Mouse (Mus musculus): Measurements from ENCODE around the gene Trip6. TPM values are rescaled to one million over a fixed set of nuclear protein-coding genes. Genes with fewer than 3 reads are reported as not detected.
"Not testable (repeated sequence)": the region's sequence is repeated elsewhere in the genome, so short reads cannot be mapped to it uniquely, and the experiment has no call there.

Gene Trip6
- total RNA-seq, 4 experiments from 2014 or later: 6.1 to 8.0 (median 6.7) TPM

DNA sequence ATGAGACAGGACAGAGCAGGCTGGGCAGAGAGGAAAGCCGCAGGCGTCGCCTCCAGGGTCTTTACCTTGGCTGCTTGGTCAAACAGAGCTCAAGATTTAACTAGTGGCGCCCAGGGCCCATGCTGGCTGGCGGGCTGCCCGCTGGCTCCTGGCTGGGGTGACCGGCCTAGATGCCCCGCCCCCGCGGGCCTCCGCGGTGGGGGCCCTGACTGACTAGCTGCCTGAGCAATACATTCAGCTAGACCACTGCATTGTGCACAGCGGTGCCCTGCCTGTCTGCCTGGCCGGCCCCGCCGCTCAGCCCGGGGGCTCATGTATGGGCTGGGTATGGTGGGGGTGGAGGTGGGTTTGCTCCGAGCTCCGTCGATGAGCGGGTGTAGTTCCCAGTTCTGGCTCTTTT lies 13.0 kb downstream of the Trip6 start:
- no peak for DNase-seq (ENCODE audit: low spot score in 2 of 2)

DNA sequence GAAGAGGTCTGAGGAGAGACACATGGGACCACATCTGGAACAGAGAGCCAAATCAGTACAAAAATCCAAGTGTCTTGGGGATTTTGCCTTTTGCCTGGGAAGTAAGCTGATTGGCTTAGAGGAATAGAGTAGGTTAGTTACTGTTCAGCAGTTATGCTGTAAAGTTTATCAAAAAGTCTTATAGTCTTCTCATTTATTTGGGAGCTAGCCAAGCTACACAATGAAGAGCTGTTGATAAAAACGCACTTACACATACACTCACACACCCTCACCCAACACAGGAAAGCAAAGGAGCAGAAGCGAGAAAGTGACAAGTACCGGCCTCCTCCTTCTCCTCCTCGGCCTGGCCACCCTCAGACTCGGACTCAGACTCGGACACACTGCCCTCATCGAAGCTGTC lies 15.0 kb downstream of the Trip6 start:
- no peak for DNase-seq (ENCODE audit: low spot score in 2 of 2)

DNA sequence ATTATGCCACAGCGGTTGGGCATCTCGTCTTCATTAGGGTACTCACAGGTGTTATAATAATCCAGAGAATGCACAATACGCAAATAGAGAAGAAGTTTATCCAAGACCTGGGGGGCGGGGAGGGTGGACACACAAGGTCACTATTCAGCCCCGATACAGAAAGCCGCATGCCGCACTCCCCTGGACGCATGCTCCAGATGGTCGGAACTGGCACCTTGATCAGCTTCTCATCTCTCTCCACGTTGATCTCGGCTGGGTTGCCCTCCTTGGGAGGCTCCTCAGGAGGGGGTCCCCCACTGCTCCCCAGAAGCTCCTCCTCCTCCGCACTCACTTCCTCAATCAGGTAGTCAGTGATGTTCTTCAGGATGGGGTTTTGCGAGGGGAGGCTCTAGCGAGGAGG lies 17.1 kb downstream of the Trip6 start:
- DNase-seq (ENCODE audit: low spot score in 2 of 2): no peak

DNA sequence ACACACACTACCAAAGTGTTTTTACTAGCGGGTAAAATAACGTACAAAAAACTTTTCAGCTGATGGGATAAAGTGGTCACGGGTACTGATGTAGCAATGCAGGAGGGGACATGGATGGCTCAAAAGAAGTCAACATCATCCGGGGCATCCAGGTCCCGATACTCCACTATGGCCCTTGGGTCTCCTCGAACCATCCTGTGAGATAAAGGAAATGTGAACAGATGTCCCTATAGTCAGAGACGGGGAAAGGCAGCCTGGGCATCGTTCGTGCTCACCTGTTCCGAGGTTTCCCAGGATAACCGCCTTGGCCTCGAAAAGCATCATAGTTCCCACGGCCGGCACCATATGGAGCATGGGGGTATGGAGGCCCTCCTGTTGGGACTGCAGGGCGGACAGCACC lies 18.5 kb downstream of the Trip6 start:
- DNase-seq (ENCODE audit: low spot score in 2 of 2): no peak

DNA sequence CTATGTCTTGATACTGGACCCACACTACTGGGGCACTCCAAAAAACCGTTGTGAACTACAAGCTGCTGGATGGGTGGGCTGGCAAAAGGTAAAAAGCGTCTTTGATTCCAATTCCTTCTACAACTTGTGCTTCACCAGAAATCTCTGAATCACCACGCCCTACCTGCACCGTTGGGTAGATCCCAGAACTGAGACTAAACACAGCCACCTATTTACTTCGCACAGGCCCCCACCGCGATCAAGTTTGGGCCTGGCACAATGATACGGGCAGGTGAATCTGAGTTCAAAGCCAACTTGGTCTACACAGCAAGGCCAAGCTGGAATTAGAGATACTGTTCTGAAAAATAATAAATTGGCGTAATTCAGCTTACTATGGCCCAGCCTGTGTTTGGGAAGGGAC lies 18.9 kb downstream of the Trip6 start:
- DNase-seq (ENCODE audit: low spot score in 2 of 2): no peak

DNA sequence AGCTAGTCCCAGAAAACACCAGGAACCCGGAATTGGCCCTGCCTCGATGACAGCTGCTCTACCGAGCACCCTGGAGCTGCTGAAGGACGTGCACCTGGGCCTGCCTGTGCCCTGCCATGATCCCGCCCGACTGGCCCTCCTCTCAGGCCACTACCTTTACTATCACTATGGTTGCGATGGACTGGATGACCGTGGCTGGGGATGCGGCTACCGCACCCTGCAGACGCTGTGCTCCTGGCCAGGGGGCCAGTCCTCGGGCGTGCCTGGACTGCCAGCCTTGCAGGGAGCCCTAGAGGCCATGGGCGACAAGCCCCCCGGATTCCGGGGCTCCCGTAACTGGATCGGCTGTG lies 19.5 kb downstream of the Trip6 start:
- no peak for DNase-seq (ENCODE audit: low spot score in 2 of 2)

DNA sequence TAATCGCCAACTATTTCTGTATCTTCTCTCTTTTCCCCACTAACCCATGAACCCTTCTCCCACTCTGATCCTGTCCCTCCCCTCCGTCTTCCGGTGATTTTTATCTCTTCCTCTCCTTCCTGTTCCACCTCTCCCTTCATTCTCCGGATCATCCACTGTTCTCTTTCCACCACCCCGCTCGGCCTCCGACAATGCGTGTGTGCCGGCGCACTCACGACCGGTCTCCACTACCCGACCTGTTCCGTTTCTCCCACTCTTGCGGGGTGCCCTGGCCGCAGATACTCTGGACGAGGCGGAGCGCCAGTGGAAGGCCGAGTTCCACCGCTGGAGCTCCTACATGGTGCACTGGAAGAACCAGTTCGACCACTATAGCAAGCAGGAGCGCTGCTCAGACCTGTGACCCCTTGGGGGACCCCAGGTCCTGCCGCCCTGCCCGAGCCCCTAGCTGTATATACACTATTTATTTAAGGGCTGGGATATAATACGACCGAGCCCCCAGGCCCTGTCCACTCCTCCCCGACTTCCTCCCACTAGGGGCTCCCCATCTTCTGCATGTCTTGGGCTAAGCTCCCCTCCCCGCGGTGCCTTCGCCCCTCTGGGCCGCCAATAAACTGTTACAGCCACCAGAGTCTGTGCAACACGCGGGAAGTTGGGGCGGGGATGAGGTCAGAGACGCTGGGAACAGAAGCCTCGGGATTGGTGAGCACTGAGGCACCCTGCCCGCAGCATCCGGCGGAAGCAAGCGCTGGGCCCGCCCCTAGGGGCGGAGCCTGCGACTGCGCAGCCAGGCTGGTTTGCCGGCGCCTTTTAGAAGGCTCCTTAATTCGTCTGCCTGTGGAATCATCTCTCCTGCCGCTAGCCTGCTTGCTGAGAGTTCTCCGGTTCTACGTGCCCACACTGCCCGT lies 20.1 kb downstream of the Trip6 start, which contains the start of gene Ufsp1:
Gene Ufsp1 (plus strand): TSS at position 791 of the 905 bp plus-strand sequence.
- peak; percentile 95 for DNase-seq (ENCODE audit: low spot score in 2 of 2)

DNA sequence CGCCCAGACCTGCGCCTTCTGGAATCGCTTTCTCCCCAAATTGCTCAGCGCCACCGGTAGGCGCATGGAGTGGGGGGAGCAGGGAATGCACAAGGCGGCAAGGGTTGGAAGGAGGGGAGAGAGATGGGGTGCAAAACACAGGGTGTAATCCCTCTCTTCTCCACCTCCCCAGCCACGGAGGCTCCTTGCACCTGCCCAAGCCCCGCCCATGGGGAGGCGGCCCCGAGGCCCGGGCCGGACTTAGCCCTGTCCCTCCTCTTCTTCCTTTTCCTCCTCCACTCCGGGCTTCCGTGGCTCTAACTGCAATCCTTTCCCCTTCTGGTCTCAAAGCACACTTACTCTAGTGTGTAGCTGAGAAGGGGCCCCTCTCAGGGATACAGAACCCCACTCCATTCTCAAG lies 20.9 kb downstream of the Trip6 start:
- peak; percentile 62 to 69 for DNase-seq (ENCODE audit: low spot score in 2 of 2)

DNA sequence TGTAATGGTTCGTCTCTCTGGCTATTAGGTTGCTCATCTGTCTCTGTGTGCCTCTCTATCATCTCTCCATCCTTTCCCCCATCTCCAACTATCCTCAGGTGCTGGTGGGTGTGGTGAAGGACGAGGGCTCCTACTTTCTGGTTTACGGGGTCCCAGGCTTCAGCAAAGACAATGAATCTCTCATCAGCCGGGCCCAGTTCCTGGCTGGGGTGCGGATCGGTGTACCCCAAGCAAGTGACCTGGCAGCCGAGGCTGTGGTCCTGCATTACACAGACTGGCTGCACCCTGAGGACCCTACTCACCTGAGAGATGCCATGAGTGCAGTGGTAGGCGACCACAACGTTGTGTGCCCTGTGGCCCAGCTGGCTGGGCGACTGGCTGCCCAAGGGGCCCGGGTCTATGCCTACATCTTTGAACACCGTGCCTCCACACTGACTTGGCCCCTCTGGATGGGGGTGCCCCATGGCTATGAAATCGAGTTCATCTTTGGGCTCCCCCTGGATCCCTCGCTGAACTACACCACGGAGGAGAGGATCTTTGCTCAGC lies 22.8 kb downstream of the Trip6 start:
- DNase-seq (ENCODE audit: low spot score in 2 of 2): no peak

DNA sequence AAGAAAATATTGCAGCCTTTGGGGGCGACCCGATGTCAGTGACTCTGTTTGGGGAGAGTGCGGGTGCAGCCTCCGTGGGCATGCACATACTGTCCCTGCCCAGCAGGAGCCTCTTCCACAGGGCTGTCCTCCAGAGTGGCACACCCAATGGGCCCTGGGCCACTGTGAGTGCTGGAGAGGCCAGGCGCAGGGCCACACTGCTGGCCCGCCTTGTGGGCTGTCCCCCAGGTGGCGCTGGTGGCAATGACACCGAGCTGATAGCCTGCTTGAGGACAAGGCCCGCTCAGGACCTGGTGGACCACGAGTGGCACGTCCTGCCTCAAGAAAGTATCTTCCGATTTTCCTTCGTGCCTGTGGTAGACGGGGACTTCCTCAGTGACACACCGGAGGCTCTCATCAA lies 23.5 kb downstream of the Trip6 start:
- peak in 1 of 2 experiments; percentile 51 for DNase-seq (ENCODE audit: low spot score in 2 of 2)

DNA sequence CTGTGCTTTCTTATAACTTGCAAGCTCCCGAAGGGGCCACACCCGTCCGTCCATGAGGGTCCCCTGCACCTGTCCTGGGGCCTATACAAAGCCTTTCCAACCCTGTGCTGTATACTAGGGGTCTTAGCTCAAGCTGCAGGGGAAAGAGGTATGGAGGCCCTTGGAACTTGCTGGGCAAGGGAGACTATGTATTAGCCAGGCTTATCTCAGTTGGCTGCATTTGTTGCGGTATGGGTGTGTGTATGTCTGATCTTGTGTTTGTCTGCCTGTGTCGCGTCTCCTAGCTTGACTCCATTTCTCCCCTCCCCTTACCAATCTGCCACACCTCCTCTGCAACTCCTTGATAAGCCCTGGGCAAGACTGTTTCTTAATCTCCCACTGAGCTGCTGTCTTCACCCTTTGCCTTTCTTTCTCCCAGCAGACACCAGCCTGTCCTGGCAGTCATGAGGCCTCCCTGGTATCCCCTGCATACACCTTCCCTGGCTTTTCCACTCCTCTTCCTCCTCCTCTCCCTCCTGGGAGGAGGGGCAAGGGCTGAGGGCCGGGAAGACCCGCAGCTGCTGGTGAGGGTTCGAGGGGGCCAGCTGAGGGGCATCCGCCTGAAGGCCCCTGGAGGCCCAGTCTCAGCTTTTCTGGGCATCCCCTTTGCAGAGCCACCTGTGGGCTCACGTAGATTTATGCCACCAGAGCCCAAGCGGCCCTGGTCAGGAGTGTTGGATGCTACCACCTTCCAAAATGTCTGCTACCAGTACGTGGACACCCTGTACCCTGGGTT lies 24.4 kb downstream of the Trip6 start:
- no peak for DNase-seq (ENCODE audit: low spot score in 2 of 2)

DNA sequence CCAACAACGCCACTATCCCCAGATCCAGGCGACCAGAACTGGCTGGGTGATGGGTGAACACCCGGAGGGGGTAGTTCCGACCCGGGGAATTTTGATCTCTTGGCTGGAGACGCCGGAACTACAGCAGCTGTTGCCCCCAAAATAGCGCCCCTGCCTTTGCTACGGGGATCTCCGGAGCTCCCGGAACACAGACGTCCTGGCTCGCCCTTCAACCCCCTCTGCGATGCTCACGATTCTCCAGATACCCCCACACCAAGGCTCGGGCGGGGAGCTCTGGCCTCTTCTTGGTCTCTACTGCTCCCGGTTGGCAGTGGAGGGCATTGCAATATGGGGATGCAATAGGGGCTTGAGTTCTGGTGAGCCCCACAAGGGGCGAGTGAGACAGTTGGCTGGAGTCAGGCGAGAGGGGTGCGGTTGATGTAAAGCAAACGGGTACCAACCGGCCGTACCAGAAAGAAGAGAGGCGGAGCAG lies 25.2 kb downstream of the Trip6 start:
- DNase-seq (ENCODE audit: low spot score in 2 of 2): peak in 1 of 2 experiments; percentile 50

DNA sequence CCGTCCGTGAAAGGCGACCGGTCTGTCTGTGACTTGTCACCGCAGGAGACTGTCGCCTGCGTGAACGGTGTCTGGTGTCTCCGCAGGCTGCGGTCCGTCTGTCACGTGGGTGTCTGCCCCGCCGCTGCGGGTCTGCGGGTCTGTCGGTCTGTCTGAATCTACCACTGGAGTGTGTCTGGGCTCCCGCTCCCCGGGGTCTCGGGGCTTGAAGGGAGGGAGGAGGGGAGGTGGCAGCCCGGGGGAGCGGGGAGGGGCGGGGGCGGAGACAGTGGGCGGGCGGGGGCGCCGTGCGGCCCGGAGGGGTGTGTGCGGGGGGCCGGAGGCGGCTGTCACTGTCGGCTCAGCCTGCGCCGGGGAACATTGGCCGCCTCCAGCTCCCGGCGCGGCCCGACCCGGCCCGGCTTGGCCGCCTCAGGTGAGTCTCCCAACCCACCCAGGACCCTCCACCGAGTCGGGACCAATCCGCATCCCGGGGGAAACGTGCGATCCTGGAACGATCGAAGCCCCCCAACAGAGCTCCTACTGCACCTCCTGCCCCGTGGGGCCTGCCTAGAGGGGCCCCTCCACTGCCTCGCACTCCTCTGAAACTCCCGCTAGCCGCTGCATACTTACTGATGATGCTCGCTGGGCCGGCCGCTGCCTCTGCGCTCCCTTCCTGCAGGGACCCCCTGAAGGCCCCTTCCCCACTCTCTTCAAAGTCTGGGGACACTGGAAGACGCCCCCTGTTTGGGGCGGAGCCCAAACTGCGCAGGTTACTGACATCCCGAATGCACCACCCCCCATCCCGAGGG lies 26.1 kb downstream of the Trip6 start:
- DNase-seq (ENCODE audit: low spot score in 2 of 2): peak; percentile 65 to 69

DNA sequence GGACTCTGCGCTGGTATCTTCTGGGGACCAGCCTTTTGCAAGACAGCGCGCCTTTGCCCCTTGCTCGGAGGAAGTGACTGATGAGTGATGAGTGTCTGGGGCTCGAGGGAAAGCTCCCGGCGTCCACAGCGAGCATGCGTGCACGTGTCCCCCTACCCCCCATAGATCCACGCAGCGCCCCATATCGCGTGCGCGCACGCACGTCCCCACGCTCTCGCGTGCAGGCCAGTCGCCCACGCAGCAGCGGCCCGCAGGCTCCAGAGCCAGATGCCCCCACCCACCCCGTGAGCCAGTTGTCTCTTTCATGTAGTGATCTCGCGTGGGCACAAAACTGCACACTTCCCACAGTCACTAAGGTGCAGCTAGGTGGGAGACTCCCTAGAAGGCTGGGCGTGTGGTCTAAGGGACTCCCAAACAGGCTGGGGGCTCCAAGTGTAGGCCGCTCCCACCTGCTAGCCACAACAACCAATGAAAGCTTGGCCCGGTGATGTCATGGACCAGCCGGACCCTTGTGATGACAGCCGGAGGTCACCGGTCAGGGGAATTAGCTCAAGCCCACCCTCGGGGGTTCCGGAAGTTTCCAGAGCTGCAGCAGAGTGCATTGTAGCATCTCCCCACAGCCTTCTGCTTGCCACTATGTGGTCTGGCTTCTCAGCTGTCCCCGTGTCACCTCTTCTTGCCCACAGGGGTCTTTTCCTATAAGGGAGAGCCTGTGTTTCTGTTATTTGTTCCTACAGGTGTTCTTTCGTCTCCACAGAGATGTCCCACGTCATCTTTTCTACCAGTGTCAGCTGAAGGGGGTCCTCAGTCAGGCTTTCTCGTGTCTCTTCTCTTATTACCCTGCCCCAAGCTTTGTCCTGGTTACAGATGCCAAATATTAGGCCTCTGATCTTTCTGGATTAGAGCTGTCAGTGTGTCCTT lies 26.9 kb downstream of the Trip6 start, which contains the start of gene Ache:
Gene Ache (plus strand): TSS at position 488 of the 921 bp plus-strand sequence.
- peak; percentile 75 to 77 for DNase-seq (ENCODE audit: low spot score in 2 of 2)

DNA sequence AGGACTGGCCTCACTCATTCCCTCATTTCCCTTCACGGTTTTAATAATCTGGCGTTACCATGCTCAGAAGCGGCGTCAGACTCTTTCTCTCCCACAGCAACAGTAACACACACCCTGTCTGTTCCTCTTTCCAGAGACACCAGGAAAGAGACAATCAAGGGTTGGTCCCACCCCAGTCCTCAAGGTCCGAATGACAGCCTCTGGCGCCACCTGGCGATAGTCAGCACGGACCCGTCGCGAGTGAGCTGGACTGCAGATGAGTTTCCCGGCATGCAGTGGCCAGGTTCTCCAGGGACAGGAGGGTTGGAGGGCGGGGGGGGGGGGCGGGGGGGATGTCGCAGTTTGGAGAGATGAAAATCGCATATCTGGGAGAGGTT lies 27.6 kb downstream of the Trip6 start:
- peak; percentile 88 to 91 for DNase-seq (ENCODE audit: low spot score in 2 of 2)

DNA sequence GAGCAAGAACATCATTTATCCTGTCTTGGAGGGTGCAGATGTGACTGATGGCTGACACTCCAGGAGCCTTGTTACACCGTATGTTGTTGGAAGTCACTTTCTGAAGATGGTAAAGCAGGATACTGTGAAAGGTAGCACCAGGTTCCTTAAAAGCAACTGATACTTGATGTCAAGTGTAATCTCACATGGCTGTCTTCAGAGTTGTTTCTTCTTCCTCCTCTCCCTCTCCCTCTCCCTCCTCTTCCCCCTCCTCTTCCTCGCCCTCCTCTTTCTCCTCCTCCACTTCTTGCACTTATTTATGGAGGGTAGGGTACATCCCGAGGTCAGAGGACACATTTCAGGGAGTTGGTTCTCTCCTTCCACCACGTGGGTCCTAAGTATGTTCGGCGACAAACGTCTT lies 28.2 kb downstream of the Trip6 start:
- DNase-seq (ENCODE audit: low spot score in 2 of 2): no peak

DNA sequence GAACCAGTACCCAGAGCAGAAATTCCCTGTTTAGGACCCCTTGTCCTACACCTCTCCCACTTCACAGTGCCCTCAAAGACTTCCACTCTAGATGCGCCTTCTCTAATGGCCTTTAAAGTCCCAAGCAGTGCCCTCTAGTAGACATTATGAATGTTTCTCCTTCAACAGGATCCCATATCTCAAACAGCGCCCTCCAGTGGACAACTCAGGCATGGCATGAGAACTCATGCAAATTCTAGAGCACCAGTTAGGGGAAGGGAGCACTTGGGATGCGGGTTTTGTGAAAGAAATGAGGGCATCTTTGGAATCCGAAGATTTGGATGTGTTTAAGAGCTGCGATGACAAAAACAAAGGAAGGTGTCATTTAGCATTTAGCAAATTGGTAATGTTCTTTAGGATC lies 29.2 kb downstream of the Trip6 start:
- DNase-seq (ENCODE audit: low spot score in 2 of 2): no peak

DNA sequence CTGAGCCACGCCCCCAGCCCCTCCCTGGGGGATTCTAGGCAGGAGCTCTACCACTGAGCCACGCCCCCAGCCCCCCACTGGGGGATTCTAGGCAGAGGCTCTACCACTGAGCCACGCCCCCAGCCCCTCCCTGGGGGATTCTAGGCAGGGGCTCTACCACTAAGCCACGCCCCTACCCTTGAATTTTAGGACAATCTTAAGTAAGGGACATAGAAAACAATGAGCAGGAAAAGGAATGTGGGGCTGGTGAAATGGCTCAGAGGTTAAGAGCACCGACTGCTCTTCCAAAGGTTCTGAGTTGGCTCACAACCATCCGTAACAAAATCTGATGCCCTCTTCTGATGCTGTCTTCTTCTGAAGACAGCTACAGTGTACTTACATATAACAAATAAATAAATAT lies 29.8 kb downstream of the Trip6 start:
- DNase-seq (ENCODE audit: low spot score in 2 of 2): not testable (repeated sequence)

DNA sequence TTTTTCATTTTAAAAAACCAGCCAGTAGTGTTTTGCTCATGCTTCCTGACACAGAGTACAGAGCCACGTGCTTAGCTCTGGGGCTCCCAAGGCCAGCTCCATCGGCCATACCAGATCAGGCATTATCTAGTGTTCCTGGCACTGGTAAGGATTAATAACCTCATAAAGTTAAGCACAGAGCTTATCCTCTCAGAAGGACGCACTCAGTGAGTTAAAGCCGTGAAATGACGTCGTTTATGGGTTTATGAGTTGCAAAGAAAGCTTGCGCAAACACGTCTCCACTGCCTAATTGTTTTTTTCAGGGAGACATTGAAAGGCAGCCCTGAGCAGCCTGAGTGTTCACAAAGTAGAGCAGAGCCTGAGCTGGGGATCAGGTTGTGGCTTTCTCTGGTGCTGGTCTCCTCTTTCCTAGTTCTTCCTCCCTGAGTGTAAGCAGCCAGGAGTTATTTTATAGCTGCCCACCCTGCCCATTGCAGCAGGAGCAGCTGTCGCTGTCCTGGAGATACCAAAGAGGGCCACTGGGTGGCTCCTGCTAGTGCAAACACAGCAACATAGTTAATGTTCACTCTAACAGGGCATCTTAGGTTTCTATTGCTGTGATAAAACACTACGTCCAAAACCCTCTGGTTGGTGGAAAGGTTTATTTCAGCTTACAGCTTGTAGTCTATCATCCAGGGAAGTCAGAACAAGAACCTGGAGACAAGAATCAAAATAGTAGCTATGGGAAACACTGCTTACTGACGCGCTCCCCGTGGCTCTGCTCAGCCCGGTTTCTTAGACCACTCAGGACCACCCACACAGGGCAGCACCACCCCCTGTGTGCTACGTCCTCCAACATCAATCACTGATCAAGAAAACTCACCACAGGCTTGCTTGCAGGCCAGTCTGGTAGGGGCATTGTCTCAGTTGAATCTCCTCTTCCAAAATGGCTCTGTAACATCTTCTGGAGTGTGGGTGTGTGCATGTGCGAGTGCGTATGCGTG lies 36.6 kb downstream of the Trip6 start:
- DNase-seq (ENCODE audit: low spot score in 2 of 2): no peak
